Mouse (Mus musculus): Measurements from ENCODE around the gene Cib4. TPM values are rescaled to one million over a fixed set of nuclear protein-coding genes. Genes with fewer than 3 reads are reported as not detected.

Cib4 gene
- polyA plus RNA-seq, 2 experiments = not detected

GRCm38 (mm10) chr5:30493723-30494122 is 51.9 kb downstream of the Cib4 start:
- Histone ChIP-seq H3K4me2 (ENCODE audit: low read depth) (no peak overlapping the region), H3K36me3 (replicated peaks; ENCODE audit: control insufficient read depth, insufficient read depth, low read depth) (no peaks in the 10 kb centered on the region), H3K9me3 (ENCODE audit: control insufficient read depth, low read length) (no peaks in the 10 kb centered on the region), H3K4me3 (ENCODE audit: insufficient read depth in 1 of 2, low read depth in 2 of 2, low read length in 2 of 2) (no peak overlapping the region), H3K27ac (no peak overlapping the region), H3K9ac (replicated peaks) (no peak overlapping the region), H3K4me1 (replicated peaks; ENCODE audit: control insufficient read depth in 2 of 2, insufficient read depth in 2 of 2, low read length in 1 of 2) (no peaks in the 10 kb centered on the region), H3K27me3 (ENCODE audit: control insufficient read depth, insufficient read depth, low read length) (no peaks in the 10 kb centered on the region)
- ATAC-seq (ENCODE audit: insufficient read depth) (no peak), DNase-seq (ENCODE audit: low read depth in 3 of 3, low spot score in 3 of 3) (no peak)
- 32% methylated on average over 7 of the region's 7 CpGs for WGBS (ENCODE audit: insufficient replicate concordance)
- TF ChIP-seq EP300 (IDR thresholded peaks at IDR 0.05; ENCODE audit: low read depth) = no peak
- no peak for TF ChIP-seq CTCF (IDR thresholded peaks at IDR 0.05; ENCODE audit: low read depth)

GRCm38 (mm10) chr5:30490845-30491244 is 54.8 kb downstream of the Cib4 start:
- Histone ChIP-seq H3K36me3 (replicated peaks; ENCODE audit: control insufficient read depth, insufficient read depth, low read depth) (no peaks in the 10 kb centered on the region), H3K27me3 (ENCODE audit: control insufficient read depth, insufficient read depth, low read length) (no peaks in the 10 kb centered on the region), H3K27ac (no peak overlapping the region), H3K9me3 (ENCODE audit: control insufficient read depth, low read length) (no peaks in the 10 kb centered on the region), H3K4me3 (ENCODE audit: insufficient read depth in 1 of 2, low read depth in 2 of 2, low read length in 2 of 2) (no peak overlapping the region), H3K4me1 (replicated peaks; ENCODE audit: control insufficient read depth in 2 of 2, insufficient read depth in 2 of 2, low read length in 1 of 2) (no peaks in the 10 kb centered on the region), H3K4me2 (ENCODE audit: low read depth) (no peak overlapping the region), H3K9ac (replicated peaks) (no peak overlapping the region)
- 51% methylated on average over 5 of the region's 5 CpGs for WGBS (ENCODE audit: insufficient replicate concordance)
- TF ChIP-seq EP300 (IDR thresholded peaks at IDR 0.05; ENCODE audit: low read depth) (no peak), CTCF (IDR thresholded peaks at IDR 0.05; ENCODE audit: low read depth) (no peak)
- DNase-seq (ENCODE audit: low read depth in 3 of 3, low spot score in 3 of 3) (no peak), ATAC-seq (ENCODE audit: insufficient read depth) (no peak)

- TF ChIP-seq CTCF (IDR thresholded peaks at IDR 0.05; ENCODE audit: low read depth) = no peak
- Histone ChIP-seq H3K9ac (replicated peaks) (no peak overlapping the region), H3K4me1 (replicated peaks; ENCODE audit: control insufficient read depth in 2 of 2, insufficient read depth in 2 of 2, low read length in 1 of 2) (no peaks in the 10 kb centered on the region), H3K9me3 (ENCODE audit: control insufficient read depth, low read length) (no peaks in the 10 kb centered on the region), H3K27me3 (ENCODE audit: control insufficient read depth, insufficient read depth, low read length) (no peaks in the 10 kb centered on the region), H3K4me2 (ENCODE audit: low read depth) (no peak overlapping the region), H3K36me3 (replicated peaks; ENCODE audit: control insufficient read depth, insufficient read depth, low read depth) (no peaks in the 10 kb centered on the region), H3K4me3 (ENCODE audit: insufficient read depth in 1 of 2, low read depth in 2 of 2, low read length in 2 of 2) (no peak overlapping the region), H3K27ac (no peak overlapping the region)
- ATAC-seq (ENCODE audit: insufficient read depth) (no peak), DNase-seq (ENCODE audit: low read depth in 3 of 3, low spot score in 3 of 3) (no peak)
Measured at GRCm38 (mm10) chr5:30490215-30490614, 55.4 kb downstream of the Cib4 start.

GRCm38 (mm10) chr5:30485136-30485535 is 60.5 kb downstream of the Cib4 start:
- Histone ChIP-seq H3K27ac (no peak overlapping the region), H3K9me3 (ENCODE audit: control insufficient read depth, low read length) (no peaks in the 10 kb centered on the region), H3K27me3 (ENCODE audit: control insufficient read depth, insufficient read depth, low read length) (no peaks in the 10 kb centered on the region), H3K9ac (replicated peaks) (no peak overlapping the region), H3K36me3 (replicated peaks; ENCODE audit: control insufficient read depth, insufficient read depth, low read depth) (no peaks in the 10 kb centered on the region), H3K4me3 (ENCODE audit: insufficient read depth in 1 of 2, low read depth in 2 of 2, low read length in 2 of 2) (no peak overlapping the region), H3K4me2 (ENCODE audit: low read depth) (no peak overlapping the region), H3K4me1 (replicated peaks; ENCODE audit: control insufficient read depth in 2 of 2, insufficient read depth in 2 of 2, low read length in 1 of 2) (0 out of 4 replicates have a peak, but pooled peaks cover 0 to 2% of the 10 kb centered on the region in 2 experiments)
- 52% methylated on average over 6 of the region's 6 CpGs for WGBS (ENCODE audit: insufficient replicate concordance)
- DNase-seq (ENCODE audit: low read depth in 3 of 3, low spot score in 3 of 3) (no peak), ATAC-seq (ENCODE audit: insufficient read depth) (no peak)
- TF ChIP-seq CTCF (IDR thresholded peaks at IDR 0.05; ENCODE audit: low read depth) = no peak
- no peak for TF ChIP-seq EP300 (IDR thresholded peaks at IDR 0.05; ENCODE audit: low read depth)

- Histone ChIP-seq H3K27me3 (ENCODE audit: control insufficient read depth, insufficient read depth, low read length) (no peaks in the 10 kb centered on the region), H3K4me2 (ENCODE audit: low read depth) (no peak overlapping the region), H3K4me3 (ENCODE audit: insufficient read depth in 1 of 2, low read depth in 2 of 2, low read length in 2 of 2) (no peak overlapping the region), H3K9ac (replicated peaks) (no peak overlapping the region), H3K27ac (no peak overlapping the region), H3K4me1 (replicated peaks; ENCODE audit: control insufficient read depth in 2 of 2, insufficient read depth in 2 of 2, low read length in 1 of 2) (0 out of 4 replicates have a peak, but pooled peaks cover 0 to 2% of the 10 kb centered on the region in 2 experiments), H3K36me3 (replicated peaks; ENCODE audit: control insufficient read depth, insufficient read depth, low read depth) (no peaks in the 10 kb centered on the region), H3K9me3 (ENCODE audit: control insufficient read depth, low read length) (no peaks in the 10 kb centered on the region)
- no peak for TF ChIP-seq EP300 (IDR thresholded peaks at IDR 0.05; ENCODE audit: low read depth)
- TF ChIP-seq CTCF (IDR thresholded peaks at IDR 0.05; ENCODE audit: low read depth) = no peak
- ATAC-seq (ENCODE audit: insufficient read depth) (no peak), DNase-seq (ENCODE audit: low read depth in 3 of 3, low spot score in 3 of 3) (no peak)
- 53% methylated on average over 5 of the region's 5 CpGs for WGBS (ENCODE audit: insufficient replicate concordance)
Measured at GRCm38 (mm10) chr5:30484591-30484990, 61.0 kb downstream of the Cib4 start.
